ENCODE assay signal across 9 mouse cellular contexts in the genomic region with DNA sequence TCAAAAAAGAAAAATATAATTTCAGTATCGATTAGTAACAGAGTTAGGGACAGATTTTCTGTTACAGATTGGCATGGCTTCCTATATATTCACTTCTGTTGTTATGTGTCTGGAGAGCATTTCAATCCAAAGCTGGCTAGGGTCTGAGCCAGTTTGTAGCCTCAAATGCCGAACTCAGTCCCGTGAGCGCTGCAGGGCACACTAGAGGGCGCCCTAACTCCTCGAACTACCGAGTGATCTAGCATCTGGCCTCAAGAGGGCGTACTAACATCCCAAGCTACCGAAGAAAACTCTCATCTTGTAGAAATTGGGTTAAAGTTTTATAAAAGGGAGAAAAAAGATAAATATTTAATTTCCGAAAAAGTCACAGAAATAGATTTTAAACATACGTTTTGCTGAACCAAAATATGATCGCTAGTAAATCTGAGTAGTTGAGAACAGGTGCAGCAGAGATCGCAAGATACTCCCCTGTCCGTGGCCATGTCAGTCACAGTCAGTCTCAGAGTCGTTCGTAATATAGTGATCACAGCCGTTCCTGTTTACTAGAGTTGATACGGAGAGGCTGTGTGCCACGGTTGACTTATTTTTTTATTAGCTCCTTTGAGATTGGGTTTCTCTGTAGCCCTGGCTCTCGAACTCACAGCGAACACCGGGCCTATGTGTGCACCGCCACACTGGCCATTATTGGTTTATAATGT. TPM values are rescaled to one million over a fixed set of nuclear protein-coding genes. Genes with fewer than 3 reads are reported as not detected.
DNase-seq lines count a peak whose midpoint lies in the region; ATAC-seq lines count a peak whose summit lies in the region.
"Had no signal": no experiment of that assay in that cellular context is flagged by ENCODE, and none has a peak within 500 bp of the region (broad histone marks: within the 10 kb centered on the region; RNA-seq: fewer than 3 reads in every experiment).

No protein-coding gene starts in this region.

- no peak overlapping the region for H3K27ac ChIP-seq in liver, embryonic 11.5 days (ENCODE audit: low read depth, low read length)
- H3K27ac ChIP-seq: neural tube, embryonic 12.5 days had no signal

- no peaks in the 10 kb centered on the region for H3K36me3 ChIP-seq in liver, embryonic 11.5 days (ENCODE audit: control insufficient read depth, insufficient read depth, low read length)
- H3K36me3 ChIP-seq: neural tube, embryonic 12.5 days had no signal

- no peak overlapping the region for H3K4me3 ChIP-seq in liver, embryonic 11.5 days (ENCODE audit: low read depth, low read length)
- H3K4me3 ChIP-seq: neural tube, embryonic 12.5 days had no signal

- ATAC-seq in liver, embryonic 11.5 days (replicated peaks; ENCODE audit: low FRiP score), result no peak
- peak; percentile 99 for ATAC-seq in granulocyte monocyte progenitor cell, adult 5-6 weeks (replicated peaks; ENCODE audit: poor library complexity, severe bottlenecking)

- H3K4me1 ChIP-seq in liver, embryonic 11.5 days (replicated peaks; ENCODE audit: control insufficient read depth, insufficient read depth, low read length), result no peaks in the 10 kb centered on the region
- H3K4me1 ChIP-seq: neural tube, embryonic 12.5 days had no signal

- 50% methylated on average over 23 of the region's 23 CpGs for WGBS in liver, embryonic 11.5 days

- peak; percentile 60 for DNase-seq in liver
- DNase-seq in liver, embryonic 11.5 days (ENCODE audit: low spot score), result no peak
- peak; percentile 54 for DNase-seq in T-cell, adult 2 months (ENCODE audit: low spot score)
- peak; percentile 80 to 86 for DNase-seq in cerebellum, postnatal 10 days
- DNase-seq in layer of hippocampus, postnatal 36 days, result peak; percentile 67 to 71
- DNase-seq in naive thymus-derived CD4-positive, alpha-beta T cell, adult 2 months (ENCODE audit: low read depth), result peak; percentile 80
- DNase-seq in thymus, postnatal 10 days (ENCODE audit: low spot score in 2 of 2), result peak; percentile 19 to 68

- H3K9ac ChIP-seq in liver, embryonic 11.5 days (ENCODE audit: low read depth, low read length), result no peak overlapping the region
- H3K9ac ChIP-seq: neural tube, embryonic 12.5 days had no signal

- no peaks in the 10 kb centered on the region for H3K27me3 ChIP-seq in liver, embryonic 11.5 days (replicated peaks; ENCODE audit: control insufficient read depth, insufficient read depth, low read length)
- H3K27me3 ChIP-seq: neural tube, embryonic 12.5 days had no signal

- no peaks in the 10 kb centered on the region for H3K9me3 ChIP-seq in liver, embryonic 11.5 days (ENCODE audit: control insufficient read depth, low read length)
- H3K9me3 ChIP-seq: neural tube, embryonic 12.5 days had no signal

- H3K4me2 ChIP-seq in liver, embryonic 11.5 days, result no peak overlapping the region
- H3K4me2 ChIP-seq: neural tube, embryonic 12.5 days had no signal

RNA-seq across cellular contexts. Expression of a gene that starts 13.4 kb away (rescaled TPM):
- polyA plus RNA-seq in liver, embryonic 11.5 days (2014; fragmentation: Nextera tagmentation; extraction: Ambion mirVana), result not detected in 2 replicates
- not detected in 2 replicates for total RNA-seq in granulocyte monocyte progenitor cell, adult 5-6 weeks (2014; fragmentation: Nextera tagmentation)
- total RNA-seq in granulocyte monocyte progenitor cell, adult 5-6 weeks (2017), result not detected in 2 replicates
- under 1 TPM; 0.25 to 0.60 TPM for total RNA-seq in layer of hippocampus, postnatal 36 days (2021)

RNA-seq across cellular contexts. Expression of a gene that starts 14.5 kb away (rescaled TPM):
- not detected in 2 replicates for polyA plus RNA-seq in liver, embryonic 11.5 days (2014; fragmentation: Nextera tagmentation; extraction: Ambion mirVana)
- not detected in 2 replicates for total RNA-seq in granulocyte monocyte progenitor cell, adult 5-6 weeks (2014; fragmentation: Nextera tagmentation)
- total RNA-seq in granulocyte monocyte progenitor cell, adult 5-6 weeks (2017), result not detected in 2 replicates
- total RNA-seq in layer of hippocampus, postnatal 36 days (2021), result not detected

RNA-seq across cellular contexts. Expression of a gene that starts 36.6 kb away (rescaled TPM):
- polyA plus RNA-seq in liver, embryonic 11.5 days (2014; fragmentation: Nextera tagmentation; extraction: Ambion mirVana), result 204 and 227 TPM in 2 replicates
- 81.3 and 85.3 TPM in 2 replicates for total RNA-seq in granulocyte monocyte progenitor cell, adult 5-6 weeks (2014; fragmentation: Nextera tagmentation)
- 75.1 and 85.1 TPM in 2 replicates for total RNA-seq in granulocyte monocyte progenitor cell, adult 5-6 weeks (2017)
- 10 to 100 TPM; 70.0 to 71.8 TPM for total RNA-seq in layer of hippocampus, postnatal 36 days (2021)
